Mouse (Mus musculus): ENCODE measurements around the gene Fgfr4. TPM values are rescaled to one million over a fixed set of nuclear protein-coding genes. Genes with fewer than 3 reads are reported as not detected.
A peak's percentile ranks its signal among the peaks of the same experiment; 100 is the strongest.
"Not testable (repeated sequence)": the region's sequence is repeated elsewhere in the genome, so short reads cannot be mapped to it uniquely, and the experiment has no call there.

The Fgfr4 gene
- polyA plus RNA-seq, 1 experiment from 2014 or later = 1.3 TPM

DNA sequence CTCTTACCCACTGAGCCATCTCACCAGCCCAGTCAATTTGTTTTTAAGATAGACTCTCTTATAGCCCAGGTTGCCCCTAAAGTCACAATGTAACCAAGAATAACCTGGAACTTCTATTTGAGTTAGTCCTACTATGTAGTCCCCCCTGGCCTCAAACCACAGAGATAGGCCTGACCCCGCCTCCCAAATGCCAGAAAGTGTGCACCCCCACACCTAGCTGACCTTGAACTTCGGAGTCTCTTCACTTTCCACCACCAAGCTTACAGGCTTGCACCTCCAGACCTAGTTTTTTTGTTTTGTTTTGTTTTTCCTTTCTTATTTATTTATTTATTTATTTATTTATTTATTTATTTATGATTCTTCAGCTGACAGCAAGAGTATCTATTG is 29.3 kb downstream of the Fgfr4 start:
- ATAC-seq = no peak
- Histone ChIP-seq H3K27ac (ENCODE audit: low read depth, low read length) (peak overlapping the region; percentile 74), H3K9ac (ENCODE audit: low read depth, low read length) (peak overlapping the region; percentile 52; the same call in 1 of the 2 replicates)

DNA sequence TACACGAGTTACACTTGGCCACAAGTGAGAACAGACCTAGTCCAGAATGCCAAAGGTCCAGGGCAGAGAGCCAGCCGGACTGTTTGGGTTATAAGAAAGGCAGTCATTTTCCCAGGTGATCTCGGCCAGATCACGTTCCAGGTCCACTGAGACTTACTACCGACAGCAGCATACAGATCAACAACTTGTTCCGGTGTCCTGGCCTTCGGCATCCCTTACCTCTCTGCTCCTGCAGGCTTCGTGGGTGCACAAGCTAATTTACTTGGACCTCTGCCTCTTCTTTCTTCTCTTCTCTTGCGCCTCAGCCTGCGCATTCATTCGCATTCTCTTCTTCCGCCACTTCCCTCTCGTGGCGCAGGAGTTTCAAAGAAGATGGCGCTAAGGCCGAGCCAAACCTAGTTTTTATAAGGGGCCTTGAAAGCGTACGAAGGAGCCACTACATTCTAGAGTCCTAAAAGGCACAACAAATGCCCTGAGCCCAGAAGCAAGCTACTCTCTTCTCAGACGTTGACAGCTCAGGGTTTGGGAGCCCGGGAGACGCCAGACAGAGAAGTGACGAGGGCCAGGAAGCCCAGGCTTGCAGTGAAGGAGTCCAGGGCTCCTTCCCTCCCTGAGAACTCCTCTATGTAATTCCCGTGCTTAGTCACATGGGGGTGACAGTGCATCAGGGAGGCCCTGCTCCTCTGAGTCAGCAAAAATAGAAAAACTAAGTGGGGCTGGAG is 29.9 kb downstream of the Fgfr4 start:
- 3% methylated on average over 23 of the region's 23 CpGs for WGBS
- Histone ChIP-seq H3K9me3 (ENCODE audit: control insufficient read depth, low read length) (no peaks in the 10 kb centered on the region), H3K9ac (ENCODE audit: low read depth, low read length) (peak overlapping the region; percentile 52), H3K4me1 (ENCODE audit: control insufficient read depth, insufficient read depth, low read depth, low read length) (no peaks in the 10 kb centered on the region), H3K27ac (ENCODE audit: low read depth, low read length) (peak overlapping the region; percentile 74), H3K4me2 (ENCODE audit: low read length) (peak overlapping the region; percentile 53), H3K4me3 (ENCODE audit: low read length) (peak overlapping the region; percentile 37), H3K36me3 (ENCODE audit: control insufficient read depth, insufficient read depth, low read length) (no peaks in the 10 kb centered on the region), H3K27me3 (replicated peaks; ENCODE audit: control insufficient read depth, insufficient read depth, low read length) (no peaks in the 10 kb centered on the region)
- ATAC-seq = peak; percentile 92

More for the DNA sequence above, 29.3 kb downstream of the Fgfr4 start:
- 78% methylated on average over 2 of the region's 2 CpGs for WGBS
- Histone ChIP-seq H3K4me2 (ENCODE audit: low read length) (peak overlapping the region; percentile 53), H3K9me3 (ENCODE audit: control insufficient read depth, low read length) (no peaks in the 10 kb centered on the region), H3K27me3 (replicated peaks; ENCODE audit: control insufficient read depth, insufficient read depth, low read length) (no peaks in the 10 kb centered on the region), H3K36me3 (ENCODE audit: control insufficient read depth, insufficient read depth, low read length) (no peaks in the 10 kb centered on the region), H3K4me3 (ENCODE audit: low read length) (no peak overlapping the region), H3K4me1 (ENCODE audit: control insufficient read depth, insufficient read depth, low read depth, low read length) (no peaks in the 10 kb centered on the region)

DNA sequence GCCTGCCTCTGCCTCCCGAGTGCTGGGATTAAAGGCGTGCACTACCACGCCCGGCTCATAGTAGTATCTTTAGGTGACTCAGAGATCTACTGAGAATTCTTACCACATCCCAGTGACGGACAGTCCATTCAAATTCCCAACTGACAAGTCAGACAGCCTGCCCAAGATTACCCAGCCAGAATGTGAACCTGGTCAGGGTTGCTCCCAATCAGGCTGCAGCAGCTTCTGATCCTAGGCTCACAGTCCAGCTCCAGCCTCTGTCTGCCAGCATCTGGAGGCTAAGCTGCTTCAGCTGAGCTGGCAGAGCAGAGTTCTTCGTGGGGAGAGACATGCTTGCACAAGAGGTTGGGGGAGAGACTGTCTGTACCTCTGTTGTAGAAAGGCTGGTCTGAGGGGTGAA is 30.9 kb downstream of the Fgfr4 start:
- Histone ChIP-seq H3K9me3 (ENCODE audit: control insufficient read depth, low read length) (no peaks in the 10 kb centered on the region), H3K4me1 (ENCODE audit: control insufficient read depth, insufficient read depth, low read depth, low read length) (no peaks in the 10 kb centered on the region), H3K27me3 (replicated peaks; ENCODE audit: control insufficient read depth, insufficient read depth, low read length) (no peaks in the 10 kb centered on the region), H3K4me3 (ENCODE audit: low read length) (no peak overlapping the region), H3K36me3 (ENCODE audit: control insufficient read depth, insufficient read depth, low read length) (no peaks in the 10 kb centered on the region), H3K27ac (ENCODE audit: low read depth, low read length) (no peak overlapping the region), H3K9ac (ENCODE audit: low read depth, low read length) (no peak overlapping the region), H3K4me2 (ENCODE audit: low read length) (no peak overlapping the region)
- ATAC-seq = no peak
- WGBS = 84% methylated on average over 6 of the region's 6 CpGs

- not testable (repeated sequence) for H3K9me3 ChIP-seq (ENCODE audit: control insufficient read depth, low read length); H3K4me3 ChIP-seq (ENCODE audit: low read length); H3K27me3 ChIP-seq (replicated peaks; ENCODE audit: control insufficient read depth, insufficient read depth, low read length); H3K4me2 ChIP-seq (ENCODE audit: low read length); ATAC-seq; H3K9ac ChIP-seq (ENCODE audit: low read depth, low read length); H3K36me3 ChIP-seq (ENCODE audit: control insufficient read depth, insufficient read depth, low read length); H3K4me1 ChIP-seq (ENCODE audit: control insufficient read depth, insufficient read depth, low read depth, low read length); H3K27ac ChIP-seq (ENCODE audit: low read depth, low read length)
- WGBS = 34% methylated on average over 2 of the region's 9 CpGs
Measured at GRCm38 (mm10) chr13:55187062-55187461, 34.6 kb downstream of the Fgfr4 start.

- no peaks in the 10 kb centered on the region for H3K9me3 ChIP-seq (ENCODE audit: control insufficient read depth, low read length)
- H3K4me1 ChIP-seq (ENCODE audit: control insufficient read depth, insufficient read depth, low read depth, low read length) = peaks cover 6% of the 10 kb centered on the region
- H3K4me3 ChIP-seq (ENCODE audit: low read length) = peak overlapping the region; percentile 53
- no peaks in the 10 kb centered on the region for H3K36me3 ChIP-seq (ENCODE audit: control insufficient read depth, insufficient read depth, low read length)
- 6% methylated on average over 12 of the region's 12 CpGs for WGBS
- peak overlapping the region; percentile 90 for H3K27ac ChIP-seq (ENCODE audit: low read depth, low read length)
- no peaks in the 10 kb centered on the region for H3K27me3 ChIP-seq (replicated peaks; ENCODE audit: control insufficient read depth, insufficient read depth, low read length)
- peak overlapping the region; percentile 85 for H3K4me2 ChIP-seq (ENCODE audit: low read length)
- no peak for ATAC-seq
- H3K9ac ChIP-seq (ENCODE audit: low read depth, low read length) = peak overlapping the region; percentile 73
Measured at GRCm38 (mm10) chr13:55189531-55190107, 37.2 kb downstream of the Fgfr4 start.

- Histone ChIP-seq H3K4me3 (ENCODE audit: low read length) (peak overlapping the region; percentile 53), H3K36me3 (ENCODE audit: control insufficient read depth, insufficient read depth, low read length) (no peaks in the 10 kb centered on the region), H3K9me3 (ENCODE audit: control insufficient read depth, low read length) (no peaks in the 10 kb centered on the region), H3K4me2 (ENCODE audit: low read length) (peak overlapping the region; percentile 85), H3K27me3 (replicated peaks; ENCODE audit: control insufficient read depth, insufficient read depth, low read length) (no peaks in the 10 kb centered on the region), H3K9ac (ENCODE audit: low read depth, low read length) (peak overlapping the region; percentile 73), H3K4me1 (ENCODE audit: control insufficient read depth, insufficient read depth, low read depth, low read length) (peaks cover 6% of the 10 kb centered on the region), H3K27ac (ENCODE audit: low read depth, low read length) (peak overlapping the region; percentile 90)
- 4% methylated on average over 34 of the region's 34 CpGs for WGBS
- peak; percentile 100 for ATAC-seq
Measured at GRCm38 (mm10) chr13:55190121-55190868, 37.9 kb downstream of the Fgfr4 start.

- Histone ChIP-seq H3K9ac (ENCODE audit: low read depth, low read length) (no peak overlapping the region), H3K4me3 (ENCODE audit: low read length) (no peak overlapping the region), H3K27ac (ENCODE audit: low read depth, low read length) (no peak overlapping the region), H3K4me2 (ENCODE audit: low read length) (no peak overlapping the region), H3K27me3 (replicated peaks; ENCODE audit: control insufficient read depth, insufficient read depth, low read length) (no peaks in the 10 kb centered on the region), H3K4me1 (ENCODE audit: control insufficient read depth, insufficient read depth, low read depth, low read length) (peaks cover 6% of the 10 kb centered on the region), H3K9me3 (ENCODE audit: control insufficient read depth, low read length) (no peaks in the 10 kb centered on the region), H3K36me3 (ENCODE audit: control insufficient read depth, insufficient read depth, low read length) (no peaks in the 10 kb centered on the region)
- ATAC-seq = no peak
- 90% methylated on average over 5 of the region's 5 CpGs for WGBS
Measured at GRCm38 (mm10) chr13:55191535-55191934, 39.1 kb downstream of the Fgfr4 start.

DNA sequence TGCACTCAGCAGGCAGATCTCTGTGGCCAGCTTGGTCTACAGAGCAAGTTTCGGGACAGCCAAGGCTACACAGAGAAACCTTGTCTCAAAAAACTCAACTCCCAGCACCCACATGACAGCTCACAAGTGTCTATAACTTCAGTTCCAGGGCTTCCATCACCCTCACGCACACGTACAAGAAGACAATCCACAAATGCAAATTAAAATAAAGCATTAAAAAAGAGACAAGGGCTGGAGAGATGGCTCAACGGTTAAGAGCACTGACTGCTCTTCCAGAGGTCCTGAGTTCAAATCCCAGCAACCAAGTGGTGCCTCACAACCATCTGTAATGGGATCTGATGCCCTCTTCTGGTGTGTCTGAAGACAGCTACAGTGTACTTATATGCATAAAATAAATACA is 50.3 kb downstream of the Fgfr4 start:
- not testable (repeated sequence) for H3K4me2 ChIP-seq (ENCODE audit: low read length); H3K9me3 ChIP-seq (ENCODE audit: control insufficient read depth, low read length); H3K9ac ChIP-seq (ENCODE audit: low read depth, low read length); H3K36me3 ChIP-seq (ENCODE audit: control insufficient read depth, insufficient read depth, low read length); ATAC-seq; H3K4me3 ChIP-seq (ENCODE audit: low read length); H3K4me1 ChIP-seq (ENCODE audit: control insufficient read depth, insufficient read depth, low read depth, low read length); H3K27ac ChIP-seq (ENCODE audit: low read depth, low read length); H3K27me3 ChIP-seq (replicated peaks; ENCODE audit: control insufficient read depth, insufficient read depth, low read length)
- WGBS = 84% methylated on average over 4 of the region's 4 CpGs

DNA sequence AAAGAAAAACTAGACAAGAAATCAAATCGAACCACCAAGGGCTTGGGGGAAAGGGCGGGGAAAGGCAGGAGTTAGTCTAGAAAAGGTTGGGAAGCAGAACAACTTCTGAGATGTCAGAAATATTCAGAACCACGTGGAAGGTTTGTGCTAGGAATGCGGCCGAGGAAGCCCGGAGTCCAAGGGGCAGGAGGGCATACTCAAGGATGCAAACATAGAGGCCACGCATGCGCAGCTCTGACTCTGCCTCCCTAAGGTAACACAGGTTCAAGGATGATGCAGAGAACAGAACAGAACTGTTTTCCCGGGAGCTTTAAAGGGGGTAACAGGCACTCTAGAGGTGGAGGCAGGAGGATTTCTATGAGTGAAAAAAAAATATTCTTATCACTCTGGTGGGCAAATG is 51.3 kb downstream of the Fgfr4 start:
- WGBS = 87% methylated on average over 9 of the region's 9 CpGs
- no peak overlapping the region for H3K4me2 ChIP-seq (ENCODE audit: low read length)
- H3K36me3 ChIP-seq (ENCODE audit: control insufficient read depth, insufficient read depth, low read length) = no peaks in the 10 kb centered on the region
- H3K9ac ChIP-seq (ENCODE audit: low read depth, low read length) = no peak overlapping the region
- no peaks in the 10 kb centered on the region for H3K9me3 ChIP-seq (ENCODE audit: control insufficient read depth, low read length)
- no peak overlapping the region for H3K27ac ChIP-seq (ENCODE audit: low read depth, low read length)
- no peak overlapping the region for H3K4me3 ChIP-seq (ENCODE audit: low read length)
- H3K4me1 ChIP-seq (ENCODE audit: control insufficient read depth, insufficient read depth, low read depth, low read length) = no peaks in the 10 kb centered on the region
- no peak for ATAC-seq
- H3K27me3 ChIP-seq (replicated peaks; ENCODE audit: control insufficient read depth, insufficient read depth, low read length) = no peaks in the 10 kb centered on the region
